Mouse (Mus musculus) hindbrain, embryonic 16.5 days (tissue): ENCODE data around the gene Olfr1404. TPM values are rescaled to one million over a fixed set of nuclear protein-coding genes. Genes with fewer than 3 reads are reported as not detected.
"Not testable (repeated sequence)": the region's sequence is repeated elsewhere in the genome, so short reads cannot be mapped to it uniquely, and the experiment has no call there.

ENCODE experiments used
- ATAC-seq: fragments of 200-750 bp; cut with Nextera tagmentation; 2 replicates; pipeline ENCODE4 v1.8.0; 2017; ENCODE audit warnings: moderate TSS enrichment, moderate library complexity
- H3K27ac ChIP-seq: fragments of 300-500 bp; sonication (generic); 2 replicates; pipeline ENCODE4 v1.5.1; 2014; ENCODE audit warnings: low read depth, mild to moderate bottlenecking, control low read depth, low read length, moderate library complexity
- H3K27me3 ChIP-seq: fragments of 300-500 bp; sonication (generic); replicated peaks from 2 replicates; pipeline ENCODE4 v1.6.1; 2014; ENCODE audit warnings: low read length; ENCODE audit not compliant: control insufficient read depth, insufficient read depth
- H3K36me3 ChIP-seq: fragments of 300-500 bp; sonication (generic); 2 replicates; pipeline ENCODE4 v1.6.1; 2014; ENCODE audit warnings: mild to moderate bottlenecking, low read length, moderate library complexity, mixed read lengths; ENCODE audit not compliant: control insufficient read depth, insufficient read depth
- H3K4me1 ChIP-seq: fragments of 300-500 bp; sonication (generic); 2 replicates; pipeline ENCODE4 v1.6.1; 2014; ENCODE audit warnings: low read depth, low read length; ENCODE audit not compliant: control insufficient read depth, insufficient read depth
- H3K4me2 ChIP-seq: fragments of 300-500 bp; sonication (generic); 2 replicates; pipeline ENCODE4 v1.6.1; 2014; ENCODE audit warnings: mild to moderate bottlenecking, low read length, control low read depth, moderate library complexity
- H3K4me3 ChIP-seq: fragments of 300-500 bp; sonication (generic); 2 replicates; pipeline ENCODE4 v1.5.1; 2014; ENCODE audit warnings: mild to moderate bottlenecking, low read length, control low read depth, moderate library complexity
- H3K9ac ChIP-seq: fragments of 300-500 bp; sonication (generic); 2 replicates; pipeline ENCODE4 v1.6.1; 2014; ENCODE audit warnings: low read depth, mild to moderate bottlenecking, control low read depth, low read length, moderate library complexity
- H3K9me3 ChIP-seq: fragments of 300-500 bp; sonication (generic); 2 replicates; pipeline ENCODE4 v1.6.1; 2014; ENCODE audit warnings: mild to moderate bottlenecking, low read length, moderate library complexity; ENCODE audit not compliant: control insufficient read depth
- WGBS: fragments of 180-500 bp; shearing (Covaris S2); extraction: QIAGEN DNeasy Blood & Tissue Kit; methylation state at CpG from one replicate; pipeline ENCODE4 v1.1.7; 2014; 5-methylcytosine and 5-hydroxymethylcytosine counted together
- polyA plus RNA-seq: library from polyadenylated mRNA; unstranded; fragments of >200 nt; fragmentation: Nextera tagmentation; extraction: Ambion mirVana; gene quantifications from 2 replicates; pipeline ENCODE4 v1.2.1, GENCODE M21; 2015

The Olfr1404 gene
- not detected in 2 replicates for polyA plus RNA-seq

DNA sequence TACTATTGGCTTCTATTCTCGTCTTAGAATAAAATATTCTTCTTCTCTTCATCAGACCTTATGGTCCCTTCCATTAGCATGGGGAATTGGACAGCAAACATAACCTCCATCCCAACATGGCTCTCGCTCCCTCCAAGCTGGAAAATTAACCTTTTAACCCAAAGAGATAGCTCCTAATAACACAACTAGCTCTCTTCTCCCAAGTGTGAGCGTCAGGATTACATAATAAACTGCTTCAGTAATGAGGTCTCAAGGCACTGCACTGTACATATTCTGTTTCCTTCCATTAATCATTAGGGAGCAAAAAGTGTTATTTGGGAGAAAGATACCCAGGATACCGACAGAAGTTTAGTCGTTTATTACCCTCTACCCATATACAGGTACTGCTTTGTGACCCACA is at the start of gene Olfr1404:
Gene Olfr1404 (plus strand): TSS at position 301 of the 400 bp plus-strand sequence.
- no peaks in the 10 kb centered on the region for H3K27me3 ChIP-seq
- no peak within 1 kb of the TSS for H3K4me3 ChIP-seq
- H3K9me3 ChIP-seq: no peaks in the 10 kb centered on the region
- ATAC-seq: no peak
- 85% methylated on average over 5 of the region's 5 CpGs for WGBS
- H3K27ac ChIP-seq: no peak within 1 kb of the TSS
- no peak within 1 kb of the TSS for H3K9ac ChIP-seq
- H3K4me2 ChIP-seq: no peak within 1 kb of the TSS
- no peaks in the 10 kb centered on the region for H3K36me3 ChIP-seq
- H3K4me1 ChIP-seq: no peaks in the 10 kb centered on the region

DNA sequence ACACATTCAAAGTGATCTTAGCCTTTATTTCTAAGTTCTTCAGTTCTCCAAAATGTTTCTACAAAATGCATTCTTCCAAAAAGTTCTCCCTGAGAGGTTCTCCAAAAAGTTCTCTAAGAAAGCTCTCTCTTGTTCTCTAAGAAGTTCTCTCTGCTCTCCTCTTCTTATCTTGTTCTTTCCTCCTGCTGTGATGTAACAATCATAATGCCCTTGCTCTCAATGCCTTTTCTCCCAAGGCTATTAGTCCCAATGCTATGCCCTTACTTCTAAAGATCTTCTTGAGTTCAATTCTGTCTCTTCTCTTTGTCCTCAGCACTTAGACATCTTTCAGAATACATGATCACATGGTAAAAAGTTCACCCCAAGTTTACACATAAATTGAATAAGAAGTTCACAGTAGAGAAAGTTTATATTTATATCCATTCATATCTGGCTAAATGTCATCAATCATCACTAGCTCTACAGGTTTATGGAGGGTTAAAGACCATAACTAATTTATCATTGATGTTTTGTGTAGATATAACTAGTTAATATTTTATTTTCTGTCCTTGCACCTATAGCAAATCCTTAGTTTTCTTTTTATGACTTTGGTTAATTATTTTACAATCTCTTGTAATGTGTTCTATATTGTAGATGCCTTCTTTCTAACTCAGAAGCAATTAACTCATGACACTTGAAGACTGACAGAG is 37.9 kb upstream of the Olfr1404 start:
- Histone ChIP-seq H3K27ac (no peak overlapping the region), H3K9ac (no peak overlapping the region), H3K4me1 (no peaks in the 10 kb centered on the region), H3K4me3 (no peak overlapping the region), H3K4me2 (no peak overlapping the region), H3K36me3 (no peaks in the 10 kb centered on the region), H3K9me3 (no peaks in the 10 kb centered on the region), H3K27me3 (no peaks in the 10 kb centered on the region)
- ATAC-seq: no peak

DNA sequence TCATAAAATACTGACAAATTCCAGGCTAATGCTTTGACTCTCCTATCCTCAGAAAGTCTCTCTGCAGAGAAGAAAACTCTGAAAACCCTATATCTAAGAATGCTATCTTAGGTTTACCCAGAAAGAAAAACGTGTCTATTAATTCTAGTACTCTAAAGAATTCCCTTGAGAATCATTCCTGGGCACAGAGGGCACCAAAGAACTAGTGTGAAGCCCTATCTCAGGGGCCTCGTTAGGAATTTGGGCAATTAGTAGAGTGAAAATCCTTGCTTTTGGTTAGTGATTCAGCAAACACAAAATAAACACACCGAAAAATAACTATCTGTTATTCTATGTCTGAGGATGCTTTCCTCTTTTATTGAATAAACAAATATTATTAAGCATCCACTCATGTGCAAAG is 21.7 kb upstream of the Olfr1404 start, which contains the start of gene Olfr1406:
Gene Olfr1406 (minus strand): TSS at position 101 of the 400 bp plus-strand sequence.
- Histone ChIP-seq H3K9me3 (no peaks in the 10 kb centered on the region), H3K4me3 (no peak within 1 kb of the TSS), H3K27ac (no peak within 1 kb of the TSS), H3K36me3 (no peaks in the 10 kb centered on the region), H3K4me2 (no peak within 1 kb of the TSS), H3K27me3 (no peaks in the 10 kb centered on the region), H3K9ac (no peak within 1 kb of the TSS), H3K4me1 (no peaks in the 10 kb centered on the region)
- no peak for ATAC-seq
- WGBS: 72% methylated on average over 3 of the region's 3 CpGs

DNA sequence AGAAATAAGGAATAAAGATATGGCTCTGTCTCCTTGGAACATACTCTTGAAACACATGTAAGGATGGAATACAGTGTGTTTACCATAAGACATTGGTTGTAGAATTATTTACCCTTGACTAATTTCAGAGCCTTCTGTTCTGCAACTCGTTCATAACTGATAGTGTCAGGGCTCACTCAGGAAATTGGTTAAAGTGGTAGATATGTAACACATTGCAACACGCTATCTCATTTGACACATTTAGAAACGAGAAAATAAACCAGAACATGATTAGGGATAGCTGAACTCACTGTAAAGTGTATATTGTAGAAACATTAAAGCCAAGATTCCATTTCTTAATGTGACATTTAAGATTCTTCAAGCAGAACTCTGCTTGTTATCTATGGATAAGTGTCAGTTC is 20.1 kb upstream of the Olfr1404 start:
- Histone ChIP-seq H3K4me3 (no peak overlapping the region), H3K9me3 (no peaks in the 10 kb centered on the region), H3K27me3 (no peaks in the 10 kb centered on the region), H3K9ac (no peak overlapping the region), H3K36me3 (no peaks in the 10 kb centered on the region), H3K4me2 (no peak overlapping the region), H3K4me1 (no peaks in the 10 kb centered on the region), H3K27ac (no peak overlapping the region)
- 86% methylated on average over 3 of the region's 3 CpGs for WGBS
- ATAC-seq: no peak

DNA sequence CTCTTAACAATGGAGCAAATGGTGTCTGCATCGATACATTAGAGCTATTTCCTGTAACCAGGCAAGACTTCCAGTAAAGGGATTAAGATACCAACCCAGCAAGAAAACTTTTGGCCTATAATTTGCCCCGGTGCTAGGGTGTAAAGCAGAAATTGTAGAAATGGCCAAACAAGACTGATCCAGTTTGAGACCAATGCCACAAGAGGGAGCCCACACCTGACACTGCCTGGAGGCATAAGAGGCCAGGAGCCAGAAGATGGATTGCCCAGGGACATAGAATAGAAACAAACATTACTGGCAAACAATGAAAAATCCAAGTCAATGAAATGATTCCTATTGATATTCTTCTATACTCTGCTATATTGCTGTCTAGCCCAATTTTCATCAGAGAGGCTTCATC is 15.8 kb upstream of the Olfr1404 start:
- Histone ChIP-seq H3K27ac (no peak overlapping the region), H3K9me3 (no peaks in the 10 kb centered on the region), H3K9ac (no peak overlapping the region), H3K36me3 (no peaks in the 10 kb centered on the region), H3K4me1 (no peaks in the 10 kb centered on the region), H3K4me3 (no peak overlapping the region), H3K27me3 (no peaks in the 10 kb centered on the region), H3K4me2 (no peak overlapping the region)
- no peak for ATAC-seq
- 90% methylated on average over 2 of the region's 2 CpGs for WGBS

DNA sequence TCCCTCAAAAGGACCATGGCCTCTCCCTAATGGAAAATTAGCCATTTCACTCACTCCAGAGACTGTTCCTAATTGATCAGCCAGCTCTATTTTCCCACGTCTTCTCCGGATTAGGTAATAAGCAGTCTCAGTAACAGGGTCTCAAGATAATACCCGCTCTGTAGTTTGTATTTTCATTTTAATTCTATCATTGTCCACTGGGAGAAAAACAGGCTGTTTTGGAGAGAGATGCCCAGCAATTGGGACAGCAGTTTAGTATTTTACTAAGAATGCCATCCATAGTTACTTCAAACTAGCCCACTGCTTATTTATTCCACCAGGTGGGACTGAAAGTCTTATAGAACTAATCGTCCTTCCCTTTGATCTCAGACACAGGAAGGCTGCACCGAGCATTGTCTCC is 14.7 kb upstream of the Olfr1404 start, which contains the start of gene Olfr218:
Gene Olfr218 (plus strand): TSS at position 301 of the 400 bp plus-strand sequence.
- H3K27me3 ChIP-seq: no peaks in the 10 kb centered on the region
- no peak within 1 kb of the TSS for H3K9ac ChIP-seq
- no peak within 1 kb of the TSS for H3K4me3 ChIP-seq
- no peak for ATAC-seq
- H3K4me1 ChIP-seq: no peaks in the 10 kb centered on the region
- H3K27ac ChIP-seq: no peak within 1 kb of the TSS
- H3K36me3 ChIP-seq: no peaks in the 10 kb centered on the region
- no peak within 1 kb of the TSS for H3K4me2 ChIP-seq
- H3K9me3 ChIP-seq: no peaks in the 10 kb centered on the region
- WGBS: 78% methylated on average over 5 of the region's 5 CpGs

DNA sequence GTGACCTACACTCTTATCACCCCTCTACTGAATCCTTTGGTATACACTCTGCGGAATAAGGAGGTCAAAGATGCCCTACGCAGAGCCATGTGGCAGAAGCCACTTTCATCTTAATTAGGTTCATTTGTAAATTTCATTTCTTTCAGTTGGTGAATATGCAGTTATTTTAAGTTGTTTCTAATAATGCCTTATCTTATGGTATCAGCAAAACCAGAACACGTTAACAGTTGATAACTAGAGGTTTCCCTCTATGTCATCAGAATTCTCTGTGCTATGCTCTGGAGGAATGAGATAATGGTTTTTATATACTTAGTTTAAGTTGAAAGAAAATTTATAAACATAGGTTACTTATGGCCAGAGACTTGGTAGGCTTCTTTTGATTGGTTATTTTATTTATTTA is 4.3 kb downstream of the Olfr1404 start:
- Histone ChIP-seq H3K9ac (no peak overlapping the region), H3K4me2 (no peak overlapping the region), H3K36me3 (no peaks in the 10 kb centered on the region), H3K4me3 (no peak overlapping the region), H3K4me1 (no peaks in the 10 kb centered on the region), H3K27me3 (no peaks in the 10 kb centered on the region), H3K9me3 (no peaks in the 10 kb centered on the region), H3K27ac (no peak overlapping the region)
- 99% methylated on average over 3 of the region's 3 CpGs for WGBS
- no peak for ATAC-seq

DNA sequence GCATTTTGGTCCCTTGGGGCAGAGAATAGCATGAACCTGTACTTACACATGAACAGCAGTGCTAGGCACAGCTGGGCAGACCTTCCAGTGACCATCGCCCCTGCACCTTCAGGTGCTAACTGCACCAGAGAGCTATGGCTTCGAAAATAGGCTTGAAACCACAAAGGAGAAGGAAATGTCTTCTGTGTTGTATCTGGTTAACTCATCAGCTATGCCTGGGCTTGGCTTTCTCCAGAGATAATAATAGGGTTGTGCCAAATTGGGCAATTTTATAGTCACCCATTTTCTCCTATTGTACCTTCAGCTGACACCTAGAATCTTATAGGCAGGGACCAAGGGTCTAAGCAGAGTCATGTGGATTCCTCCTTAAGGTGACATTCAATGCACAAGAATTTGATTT is 14.9 kb downstream of the Olfr1404 start, which contains the start of gene Fcer1a:
Gene Fcer1a (minus strand): TSS at position 134 of the 400 bp plus-strand sequence.
- 92% methylated on average over 2 of the region's 2 CpGs for WGBS
- Histone ChIP-seq H3K27me3 (no peaks in the 10 kb centered on the region), H3K36me3 (no peaks in the 10 kb centered on the region), H3K9me3 (no peaks in the 10 kb centered on the region), H3K9ac (no peak within 1 kb of the TSS), H3K4me2 (no peak within 1 kb of the TSS), H3K4me1 (no peaks in the 10 kb centered on the region), H3K27ac (no peak within 1 kb of the TSS), H3K4me3 (no peak within 1 kb of the TSS)
- no peak for ATAC-seq

DNA sequence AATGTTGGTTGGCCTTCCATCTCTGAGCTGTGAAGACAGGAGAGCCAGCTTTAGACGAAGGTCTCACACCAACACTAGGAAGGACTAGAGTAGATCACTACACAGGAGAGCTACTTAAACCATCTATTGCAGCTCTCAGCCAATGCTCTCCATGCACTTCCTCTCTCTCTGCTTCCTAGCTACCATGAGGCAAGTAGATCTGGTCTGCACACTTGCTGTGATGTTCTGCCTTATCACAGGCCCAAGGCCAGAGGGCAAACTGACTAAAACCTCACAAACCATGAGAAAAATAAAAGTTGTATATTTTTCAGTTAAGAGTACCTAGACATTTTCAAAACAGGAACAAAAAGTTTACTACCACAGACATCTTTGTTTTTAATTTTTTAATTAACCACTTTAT is 24.8 kb downstream of the Olfr1404 start:
- H3K4me1 ChIP-seq, H3K36me3 ChIP-seq, H3K9me3 ChIP-seq, H3K27ac ChIP-seq, H3K4me3 ChIP-seq, H3K9ac ChIP-seq, H3K27me3 ChIP-seq, H3K4me2 ChIP-seq, ATAC-seq: not testable (repeated sequence)
- WGBS: 81% methylated on average over 1 of the region's 1 CpGs
